Mouse (Mus musculus) lung, adult 2 months (tissue): ENCODE results near the gene Kif5a. TPM values are rescaled to one million over a fixed set of nuclear protein-coding genes. Genes with fewer than 3 reads are reported as not detected.
"Not testable (repeated sequence)": the region's sequence is repeated elsewhere in the genome, so short reads cannot be mapped to it uniquely, and the experiment has no call there.

Experiments used
- DNase-seq: peaks from one replicate; pipeline ENCODE4 v3.0.0; 2022
- H3K4me1 ChIP-seq: fragments of 200-500 bp; 2 replicates; pipeline ENCODE4 v1.6.1; 2011; ENCODE audit warnings: low read length; ENCODE audit not compliant: control insufficient read depth, insufficient read depth
- H3K4me3 ChIP-seq: fragments of 200-500 bp; replicated peaks from 2 replicates; pipeline ENCODE3; 2011; ENCODE audit warnings: low read depth, mild to moderate bottlenecking, control low read depth, low read length; ENCODE audit errors: extremely low read depth
- CTCF ChIP-seq: fragments of 200-500 bp; IDR thresholded peaks from 2 replicates; pipeline ENCODE4 v1.5.1; 2011; ENCODE audit warnings: mild to moderate bottlenecking, low read length, control low read depth; ENCODE audit not compliant: insufficient read depth
- POLR2A ChIP-seq: fragments of 200-500 bp; IDR thresholded peaks from 2 replicates; pipeline ENCODE4 v1.6.1; 2011; ENCODE audit warnings: low read depth, mild to moderate bottlenecking, control low read depth, low read length, borderline replicate concordance; ENCODE audit errors: extremely low read depth
- WGBS: fragments of 180-500 bp; shearing (Covaris S2); methylation state at CpG from one replicate; pipeline ENCODE4 v1.1.7; 2018; 5-methylcytosine and 5-hydroxymethylcytosine counted together
- polyA plus RNA-seq: library from polyadenylated mRNA; depleted of rRNA; stranded (reverse); fragments of >200 nt; gene quantifications from 2 replicates; pipeline ENCODE4 v1.2.3, GENCODE M21; 2012; rRNA removed

The Kif5a gene
- polyA plus RNA-seq = 1.3 TPM in 2 replicates

DNA sequence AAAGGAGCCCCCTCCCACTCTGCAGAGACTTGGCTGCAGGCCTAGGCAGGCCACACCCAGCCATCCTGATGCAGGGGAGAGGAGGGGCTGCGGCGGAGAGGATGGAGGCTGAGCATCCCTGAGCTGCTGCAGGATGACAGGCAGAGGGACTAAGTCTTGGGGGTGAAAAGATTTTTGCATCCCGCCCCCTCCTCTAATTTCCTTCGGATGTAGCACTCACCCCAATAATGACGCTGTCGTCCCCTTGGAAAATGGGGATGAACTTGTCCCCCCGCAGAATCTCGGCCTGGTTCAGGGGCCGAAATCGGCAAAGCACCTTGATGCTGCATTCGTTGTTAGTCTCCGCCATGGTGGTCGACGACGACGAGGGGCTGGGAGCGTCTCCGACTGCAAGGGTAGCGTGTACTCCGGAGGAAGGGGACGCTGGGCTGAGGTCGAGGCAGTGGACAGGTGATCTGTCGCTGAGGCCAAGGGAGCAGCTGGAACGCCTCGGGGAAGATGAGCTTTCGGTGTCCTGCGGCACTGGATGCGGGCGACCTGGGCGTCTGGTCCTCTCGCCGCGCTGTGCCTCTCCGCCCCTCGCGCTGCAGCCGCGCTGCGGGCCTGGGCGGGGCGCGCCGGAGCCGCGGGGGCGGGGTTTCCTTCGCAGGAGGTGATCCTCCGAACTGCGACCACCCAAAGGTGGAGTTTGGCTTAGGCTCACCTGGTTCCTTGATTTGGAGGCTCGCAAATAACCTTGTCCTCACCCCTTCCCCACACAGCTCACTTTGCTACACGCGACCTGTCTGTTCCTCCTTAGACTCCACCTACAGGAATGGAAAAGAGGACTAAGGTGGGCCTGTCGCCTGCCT lies at the start of gene Kif5a:
TSS of gene Kif5a (minus strand) at position 801 of the 851 bp plus-strand sequence.
- TF ChIP-seq POLR2A = no peak
- no peak for TF ChIP-seq CTCF
- DNase-seq = no peak
- WGBS = 4% methylated on average over 53 of the region's 53 CpGs
- Histone ChIP-seq H3K4me3 (peak within 1 kb of the TSS; percentile 63), H3K4me1 (peaks cover 9% of the 10 kb centered on the region)

DNA sequence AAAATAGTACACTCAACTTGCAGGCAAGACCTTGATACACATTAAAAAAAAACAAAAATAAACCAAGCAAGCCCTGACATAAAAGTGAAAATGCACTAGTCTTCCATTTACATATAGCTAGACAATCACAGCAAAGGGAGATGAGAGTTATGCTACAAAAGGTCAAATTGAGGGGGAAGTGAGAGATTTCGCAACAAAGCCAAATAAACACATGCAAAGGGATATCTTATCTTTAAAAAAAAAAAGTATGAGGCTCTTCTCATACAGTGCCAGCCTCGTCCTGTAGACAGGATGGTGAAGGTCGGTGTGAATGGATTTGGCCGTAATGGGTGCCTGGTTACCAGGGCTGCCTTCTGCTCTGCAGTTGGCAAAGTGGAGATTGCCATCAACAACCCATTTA lies 49.7 kb upstream of the Kif5a start:
- 57% methylated on average over 4 of the region's 4 CpGs for WGBS
- DNase-seq = no peak
- TF ChIP-seq POLR2A (no peak), CTCF (no peak)
- Histone ChIP-seq H3K4me3 (no peak overlapping the region), H3K4me1 (peaks cover 2% of the 10 kb centered on the region; the same call in 1 of the 2 replicates)

DNA sequence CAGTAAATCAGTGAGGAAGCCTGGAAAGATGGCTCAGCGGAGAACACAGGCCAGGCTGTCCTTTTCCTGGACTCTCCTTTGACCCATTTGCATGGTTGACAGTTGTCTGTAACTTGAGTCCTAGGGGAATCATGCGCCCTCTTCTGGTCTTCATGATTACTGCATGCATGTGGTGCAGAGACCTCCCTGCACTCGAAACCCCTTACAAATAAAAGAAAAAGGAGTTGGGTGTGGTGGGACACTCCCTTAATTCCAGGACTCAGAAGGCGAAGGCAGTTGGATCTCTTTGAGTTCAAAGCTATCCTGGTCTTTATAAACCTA lies 49.2 kb upstream of the Kif5a start:
- no peak for TF ChIP-seq POLR2A
- TF ChIP-seq CTCF = peak; percentile 56
- peak overlapping the region; percentile 92 for H3K4me3 ChIP-seq
- no peak for DNase-seq
- peaks cover 2% of the 10 kb centered on the region; the same call in 1 of the 2 replicates for H3K4me1 ChIP-seq
- WGBS = under 1% methylated on average over 4 of the region's 4 CpGs

DNA sequence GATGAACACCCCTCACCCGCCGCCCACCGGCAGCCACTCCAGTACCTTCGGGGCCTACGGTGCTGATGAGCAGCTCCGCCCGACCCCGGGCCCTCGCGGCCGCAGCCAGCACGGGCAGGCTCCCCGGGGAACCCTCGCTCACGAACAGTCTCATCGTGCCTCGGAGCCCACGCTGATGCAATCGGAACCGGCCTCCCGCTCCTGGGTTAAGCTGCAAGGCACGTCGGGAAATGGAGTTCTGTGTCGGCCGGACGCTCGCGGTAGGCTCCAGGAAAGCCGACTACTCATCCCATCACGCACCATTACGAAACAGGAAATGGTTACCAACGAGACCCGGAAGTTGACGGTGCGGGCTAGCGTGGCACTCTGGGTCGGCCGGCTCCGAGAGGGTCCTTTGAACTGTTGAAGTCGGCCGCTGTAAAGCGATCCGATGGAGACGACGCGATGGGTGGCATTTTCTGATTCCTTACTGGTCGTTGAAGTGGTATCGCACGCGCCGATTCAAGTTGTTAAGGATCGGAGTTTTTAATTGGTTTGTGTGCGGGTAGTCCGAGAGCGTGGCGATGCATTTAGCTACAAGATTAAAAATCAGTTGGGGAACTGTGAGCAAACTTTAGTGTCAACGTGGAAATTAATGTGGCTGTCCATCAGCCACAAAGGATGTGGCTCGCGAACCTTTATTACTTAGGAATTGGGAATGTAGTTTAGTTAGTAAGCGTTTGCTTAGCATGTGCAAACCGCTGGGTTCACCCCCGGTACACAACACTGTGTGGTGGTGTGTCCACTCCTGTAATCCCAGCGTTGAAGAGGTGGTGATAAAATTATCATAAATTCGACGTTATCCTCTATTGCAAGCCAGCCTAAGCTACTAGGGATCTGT lies 48.6 kb upstream of the Kif5a start, which contains the start of gene Mars:
TSS of gene Mars (minus strand) at position 311 of the 880 bp plus-strand sequence.
- Histone ChIP-seq H3K4me1 (peaks cover 2% of the 10 kb centered on the region; the same call in 1 of the 2 replicates), H3K4me3 (peak within 1 kb of the TSS; percentile 92)
- TF ChIP-seq CTCF = no peak
- peak; percentile 66 for TF ChIP-seq POLR2A
- peak; percentile 91 for DNase-seq
- WGBS = under 1% methylated on average over 65 of the region's 65 CpGs

DNA sequence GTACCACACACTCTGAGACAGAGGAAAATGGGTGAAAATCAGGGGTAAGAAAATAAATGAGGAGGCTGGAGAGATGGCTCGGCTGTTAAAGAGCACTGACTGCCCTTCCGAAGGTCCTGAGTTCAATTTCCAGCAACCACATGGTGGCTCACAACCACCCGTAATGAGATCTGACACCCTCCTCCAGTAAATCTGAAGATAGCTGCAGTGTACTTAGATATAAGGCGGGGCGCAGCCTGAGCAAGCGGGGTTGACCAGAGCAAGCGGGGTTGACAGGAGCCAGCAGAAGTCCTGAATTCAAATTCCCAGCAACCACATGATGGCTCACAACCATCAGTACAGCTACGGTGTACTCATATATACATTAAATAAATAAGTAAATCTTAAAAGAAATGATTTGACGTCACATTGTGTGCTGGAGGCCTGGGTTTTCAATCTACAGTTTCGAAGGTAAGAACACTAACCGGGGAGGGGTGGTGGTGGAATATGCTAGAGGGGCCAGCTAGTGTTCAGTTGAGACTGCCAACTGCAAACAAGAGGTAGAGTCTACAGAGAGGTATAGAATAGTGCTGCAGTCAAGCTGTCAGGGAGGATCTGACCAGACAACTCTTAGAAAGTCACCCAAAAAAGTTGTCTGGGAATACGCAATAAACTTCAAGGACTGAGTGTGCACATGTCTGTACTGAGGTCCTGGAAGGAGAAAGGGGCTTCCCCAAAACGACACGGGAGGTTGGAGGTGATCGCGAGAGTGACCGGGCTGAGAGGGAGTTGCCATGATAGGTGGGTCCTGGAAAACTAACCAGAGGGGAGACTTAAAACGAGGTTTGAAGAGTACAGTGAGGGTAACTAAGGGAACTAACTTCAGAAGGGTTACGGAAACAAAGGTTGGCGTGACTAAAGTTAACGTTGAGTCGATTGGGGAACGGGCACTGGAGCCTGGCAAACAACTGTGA lies 47.7 kb upstream of the Kif5a start:
- peaks cover 2% of the 10 kb centered on the region; the same call in 1 of the 2 replicates for H3K4me1 ChIP-seq
- peak overlapping the region; percentile 92 for H3K4me3 ChIP-seq
- 33% methylated on average over 23 of the region's 23 CpGs for WGBS
- TF ChIP-seq POLR2A (no peak; the same call in 1 of the 2 replicates), CTCF (no peak)
- no peak for DNase-seq

DNA sequence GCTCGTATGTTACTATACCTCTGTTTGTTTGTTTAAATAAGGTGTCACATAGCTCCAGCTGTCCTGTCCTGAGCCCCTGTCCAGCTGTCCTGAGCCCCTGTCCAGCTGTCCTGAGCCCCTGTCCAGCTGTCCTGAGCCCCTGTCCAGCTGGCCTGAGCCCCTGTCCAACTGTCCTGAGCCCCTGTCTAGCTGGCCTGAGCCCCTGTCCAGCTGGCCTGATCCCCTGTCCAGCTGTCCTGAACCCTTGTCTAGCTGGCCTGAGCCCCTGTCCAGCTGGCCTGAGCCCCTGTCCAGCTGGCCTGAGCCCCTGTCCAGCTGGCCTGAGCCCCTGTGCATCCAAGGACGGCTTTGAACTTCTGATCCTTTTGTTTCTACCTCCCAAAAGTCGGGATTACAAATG lies 46.0 kb upstream of the Kif5a start:
- H3K4me1 ChIP-seq, DNase-seq, H3K4me3 ChIP-seq: not testable (repeated sequence)
- 72% methylated on average over 3 of the region's 3 CpGs for WGBS

DNA sequence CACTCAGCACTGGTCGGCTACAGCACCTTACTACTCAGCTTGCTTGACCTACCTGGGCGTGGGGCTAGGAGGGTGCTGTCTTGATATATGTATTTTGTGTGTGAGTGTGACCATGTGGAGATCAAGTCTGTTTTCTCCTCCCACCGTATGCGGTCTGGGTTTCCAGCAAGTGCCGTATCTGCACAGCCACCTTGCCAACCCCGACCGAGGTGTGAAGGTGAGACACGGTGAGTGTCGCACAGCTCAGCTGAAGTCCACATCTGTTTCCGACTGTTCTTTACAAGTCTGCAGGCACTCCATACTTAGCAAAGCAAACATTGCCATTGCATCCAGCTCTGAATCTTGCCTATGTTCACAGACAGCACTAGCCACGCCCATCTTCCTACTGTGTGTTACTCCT lies 40.0 kb upstream of the Kif5a start:
- TF ChIP-seq CTCF (no peak), POLR2A (no peak)
- DNase-seq = no peak
- 90% methylated on average over 11 of the region's 11 CpGs for WGBS
- Histone ChIP-seq H3K4me1 (no peaks in the 10 kb centered on the region), H3K4me3 (no peak overlapping the region)

DNA sequence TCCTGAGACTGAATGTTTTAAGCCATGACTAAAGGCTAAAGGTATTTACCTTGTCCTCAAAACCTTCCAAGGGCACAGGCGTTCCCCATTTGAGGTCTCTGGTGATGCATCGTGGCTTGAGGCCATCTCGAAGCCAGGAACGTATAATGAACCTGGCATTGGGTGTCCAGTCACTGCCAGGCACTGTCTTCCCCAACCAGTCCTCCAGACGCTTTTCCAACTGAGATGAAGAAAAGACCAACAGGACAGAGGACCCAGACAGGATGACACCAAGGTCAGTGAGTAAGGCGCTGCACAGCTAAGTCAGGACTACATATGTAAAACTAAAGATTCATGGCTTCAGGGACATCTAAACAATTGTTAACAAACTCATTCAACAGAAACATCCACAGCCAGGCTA lies 37.2 kb upstream of the Kif5a start:
- Histone ChIP-seq H3K4me3 (no peak overlapping the region), H3K4me1 (no peaks in the 10 kb centered on the region)
- no peak for DNase-seq
- TF ChIP-seq CTCF = no peak
- no peak for TF ChIP-seq POLR2A
- 90% methylated on average over 6 of the region's 6 CpGs for WGBS
